Mouse (Mus musculus) spleen, adult 2 months (tissue): Measurements from ENCODE around the gene Ssu2.

Experiments used
- CTCF ChIP-seq: fragments of 200-500 bp; IDR thresholded peaks from 2 replicates; pipeline ENCODE4 v1.5.1; 2011; ENCODE audit warnings: mild to moderate bottlenecking, inconsistent platforms; ENCODE audit not compliant: insufficient read depth, insufficient read length, insufficient replicate concordance; ENCODE audit errors: extremely low read depth
- POLR2A ChIP-seq: fragments of 200-500 bp; IDR thresholded peaks from 2 replicates; pipeline ENCODE4 v1.6.1; 2011; ENCODE audit warnings: low read depth, low read length, inconsistent platforms

DNA sequence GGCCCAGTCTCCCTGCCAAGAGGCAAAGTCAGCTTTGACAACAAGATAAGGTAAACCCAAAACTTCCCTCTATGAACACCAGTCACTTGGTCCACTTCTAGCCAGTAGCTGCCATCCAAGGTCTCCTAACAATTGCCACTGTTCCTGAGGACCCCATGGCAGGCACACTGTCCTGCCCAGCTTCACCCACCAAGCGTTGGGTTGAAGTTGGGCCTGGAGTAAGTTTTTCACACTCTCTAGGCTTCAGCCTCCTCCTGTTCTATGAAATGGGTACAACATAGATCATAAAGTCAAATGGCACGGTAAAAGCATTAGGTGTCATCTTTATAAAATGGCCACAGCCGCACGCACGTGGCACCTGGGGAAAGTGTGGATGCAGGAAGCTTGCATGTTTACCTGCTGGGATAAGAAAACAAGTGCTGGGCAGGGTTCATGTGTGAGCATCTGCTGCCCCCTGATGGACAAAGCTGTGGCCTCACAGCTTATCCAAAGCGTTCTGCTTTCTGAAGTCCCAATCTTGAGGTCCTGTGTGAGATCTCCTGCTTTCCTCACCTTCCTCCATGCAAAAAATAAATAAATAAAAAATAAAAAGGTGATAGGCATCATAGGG lies 25.4 kb downstream of the Ssu2 start:
- TF ChIP-seq CTCF, result peak; percentile 25; the same call in 1 of the 2 replicates
- no peak for TF ChIP-seq POLR2A
